Comparison of ENCODE assay signal across 9 mouse cellular contexts in the genomic region with DNA sequence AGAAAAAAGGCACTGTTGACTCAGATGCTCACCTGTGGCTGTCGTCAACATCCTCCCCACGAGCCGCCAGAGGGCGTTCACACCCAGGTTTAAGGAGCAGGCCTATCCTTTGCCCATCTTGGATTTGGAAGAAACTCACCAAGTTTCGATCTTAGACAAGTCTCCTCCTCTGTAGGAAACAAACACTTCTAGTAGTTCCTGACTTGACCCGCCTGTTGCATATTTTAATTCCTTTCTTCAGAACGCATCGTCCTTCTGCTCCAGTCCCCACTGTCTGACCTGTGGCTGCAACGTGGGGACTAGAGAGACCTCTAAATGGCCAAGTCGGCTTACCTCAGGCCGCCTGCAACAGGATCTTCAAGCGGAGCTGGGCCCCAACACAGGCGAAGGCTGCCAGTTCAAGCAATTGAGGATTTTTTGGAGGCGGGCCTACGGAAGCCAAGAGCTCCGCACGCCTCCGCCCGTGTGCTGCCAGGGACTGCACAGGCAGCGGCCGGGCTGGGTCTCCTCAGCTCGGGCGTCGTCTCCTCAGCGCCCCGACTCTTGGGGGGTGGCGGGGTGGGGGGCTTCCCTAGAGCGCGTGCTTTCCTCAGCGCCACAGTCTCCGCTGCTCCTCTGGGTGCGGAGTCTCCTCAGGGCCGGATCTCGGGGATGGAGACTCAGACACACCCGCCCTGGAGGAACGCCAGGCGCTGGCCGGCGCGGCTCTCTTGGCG. TPM values are rescaled to one million over a fixed set of nuclear protein-coding genes. Genes with fewer than 3 reads are reported as not detected.
DNase-seq lines count a peak whose midpoint lies in the region; ATAC-seq and TF ChIP-seq lines count a peak whose summit lies in the region.
"Had no signal": no experiment of that assay in that cellular context is flagged by ENCODE, and none has a peak within 500 bp of the region (broad histone marks: within the 10 kb centered on the region; RNA-seq: fewer than 3 reads in every experiment).

No protein-coding gene starts in this region.

- H3K36me3 ChIP-seq in embryonic facial prominence, embryonic 14.5 days (ENCODE audit: control insufficient read depth, insufficient read depth, low read length): no peaks in the 10 kb centered on the region
- peaks cover 16% of the 10 kb centered on the region; the same call in 1 of the 2 replicates for H3K36me3 ChIP-seq in limb, embryonic 12.5 days
- H3K36me3 ChIP-seq in midbrain, embryonic 14.5 days (ENCODE audit: control insufficient read depth, insufficient read depth, low read length): no peaks in the 10 kb centered on the region
- H3K36me3 ChIP-seq: G1E had no signal

- no peaks in the 10 kb centered on the region for H3K4me1 ChIP-seq in bone marrow, adult 2 months (ENCODE audit: control insufficient read depth, insufficient read depth, low read length)
- H3K4me1 ChIP-seq in embryonic facial prominence, embryonic 14.5 days (ENCODE audit: control insufficient read depth, insufficient read depth, low read length): 0 out of 2 replicates have a peak, but pooled peaks cover 5% of the 10 kb centered on the region
- no peaks in the 10 kb centered on the region; the same call in none of the 2 replicates for H3K4me1 ChIP-seq in limb, embryonic 12.5 days (replicated peaks)
- H3K4me1 ChIP-seq in midbrain, embryonic 14.5 days (ENCODE audit: control insufficient read depth, insufficient read depth, low read length): 0 out of 2 replicates have a peak, but pooled peaks cover 4% of the 10 kb centered on the region

- H3K27ac ChIP-seq in bone marrow, adult 2 months (ENCODE audit: control insufficient read depth, insufficient read depth, low read depth, low read length, poor library complexity): peak overlapping the region; percentile 14; the same call in 1 of the 2 replicates
- H3K27ac ChIP-seq in embryonic facial prominence, embryonic 14.5 days (replicated peaks; ENCODE audit: low read depth, low read length): peak overlapping the region; percentile 98
- H3K27ac ChIP-seq in limb, embryonic 12.5 days: peak overlapping the region; percentile 95
- H3K27ac ChIP-seq in midbrain, embryonic 14.5 days (replicated peaks; ENCODE audit: low read depth, low read length): peak overlapping the region; percentile 88

- ATAC-seq in embryonic facial prominence, embryonic 14.5 days (ENCODE audit: low read depth): peak; percentile 80
- ATAC-seq in limb, embryonic 12.5 days (ENCODE audit: insufficient number of reproducible peaks, insufficient read depth, low FRiP score, low TSS enrichment, low read depth): peak; percentile 91
- ATAC-seq in midbrain, embryonic 14.5 days (ENCODE audit: low FRiP score, low TSS enrichment): peak; percentile 65

- no peaks in the 10 kb centered on the region for H3K27me3 ChIP-seq in embryonic facial prominence, embryonic 14.5 days (replicated peaks; ENCODE audit: control insufficient read depth, insufficient read depth, low read length)
- H3K27me3 ChIP-seq in limb, embryonic 12.5 days: no peaks in the 10 kb centered on the region
- H3K27me3 ChIP-seq in midbrain, embryonic 14.5 days (ENCODE audit: control insufficient read depth, insufficient read depth, low read length): no peaks in the 10 kb centered on the region

- H3K9me3 ChIP-seq in embryonic facial prominence, embryonic 14.5 days (ENCODE audit: control insufficient read depth, low read length): no peaks in the 10 kb centered on the region
- H3K9me3 ChIP-seq in limb, embryonic 12.5 days: no peaks in the 10 kb centered on the region
- H3K9me3 ChIP-seq in midbrain, embryonic 14.5 days (ENCODE audit: control insufficient read depth, low read length): no peaks in the 10 kb centered on the region

- H3K9ac ChIP-seq in embryonic facial prominence, embryonic 14.5 days (ENCODE audit: low read depth, low read length): peak overlapping the region; percentile 86
- H3K9ac ChIP-seq in limb, embryonic 12.5 days (replicated peaks): peak overlapping the region; percentile 94
- H3K9ac ChIP-seq in midbrain, embryonic 14.5 days (replicated peaks; ENCODE audit: low read length): peak overlapping the region; percentile 90

- under 1% methylated on average over 41 of the region's 41 CpGs for WGBS in bone marrow, adult 2 months
- WGBS in embryonic facial prominence, embryonic 14.5 days: 0% methylated on average over 24 of the region's 41 CpGs
- under 1% methylated on average over 41 of the region's 41 CpGs for WGBS in limb, embryonic 12.5 days
- WGBS in midbrain, embryonic 14.5 days: under 1% methylated on average over 41 of the region's 41 CpGs

- peak overlapping the region; percentile 52 for H3K4me3 ChIP-seq in bone marrow, adult 2 months (replicated peaks; ENCODE audit: control insufficient read depth, low read depth, low read length)
- H3K4me3 ChIP-seq in embryonic facial prominence, embryonic 14.5 days (ENCODE audit: low read depth, low read length): peak overlapping the region; percentile 77
- H3K4me3 ChIP-seq in limb, embryonic 12.5 days (replicated peaks): peak overlapping the region; percentile 76
- H3K4me3 ChIP-seq in midbrain, embryonic 14.5 days (replicated peaks; ENCODE audit: low read depth, low read length): peak overlapping the region; percentile 85

- TF ChIP-seq CTCF in bone marrow, adult 2 months (IDR thresholded peaks at IDR 0.05; ENCODE audit: control insufficient read depth, insufficient read depth, low read length): peak; percentile 43

- peak; percentile 75 for DNase-seq in 416B (ENCODE audit: low read depth)
- peak; percentile 94 for DNase-seq in embryonic facial prominence, embryonic 14.5 days (ENCODE audit: low spot score)
- DNase-seq in heart, adult 8-10 months (ENCODE audit: low spot score): peak; percentile 64
- DNase-seq in kidney, adult 8-10 months: peak; percentile 59 to 81
- peak; percentile 93 for DNase-seq in midbrain, embryonic 14.5 days
- peak; percentile 15 to 46 for DNase-seq in spleen, adult 18-20 months

- no peak for TF ChIP-seq POLR2A in bone marrow, adult 2 months (IDR thresholded peaks at IDR 0.05; ENCODE audit: borderline replicate concordance, control insufficient read depth, low read depth, low read length)

- H3K4me2 ChIP-seq in embryonic facial prominence, embryonic 14.5 days (ENCODE audit: low read depth, low read length): peak overlapping the region; percentile 51
- H3K4me2 ChIP-seq in limb, embryonic 12.5 days: peak overlapping the region; percentile 61
- peak overlapping the region; percentile 85 for H3K4me2 ChIP-seq in midbrain, embryonic 14.5 days (ENCODE audit: low read length)

RNA-seq across cellular contexts. Expression of a gene that starts 0.5 kb away (rescaled TPM):
- 1.2 TPM in 1 of 2 replicates, not detected in the other for polyA plus RNA-seq in bone marrow, adult 2 months (2011; ENCODE audit: insufficient read depth, insufficient read length, low replicate concordance, missing spikeins)
- 26.4 and 27.2 TPM in 2 replicates for polyA plus RNA-seq in embryonic facial prominence, embryonic 14.5 days (2014; fragmentation: Nextera tagmentation; extraction: Ambion mirVana)
- 1 to 10 TPM; 3.3 to 5.1 (median 4.3) TPM for total RNA-seq in heart, adult 8-10 months (2022)
- 16.7 and 19.4 TPM in 2 replicates for polyA plus RNA-seq in limb, embryonic 12.5 days (2016; fragmentation: Nextera tagmentation; extraction: Ambion mirVana)
- 8.1 and 11.1 TPM in 2 replicates for polyA plus RNA-seq in midbrain, embryonic 14.5 days (2014; fragmentation: Nextera tagmentation; extraction: Ambion mirVana)
- polyA plus RNA-seq: G1E had no signal

Comparison
In these comparisons a context has a peak if more than half of its experiments do, and no peak if none do; other contexts are left out.
1. Peak in every context shown above with its lines: DNase-seq, ATAC-seq, H3K4me3 ChIP-seq and H3K27ac ChIP-seq.
2. DNase-seq: peak in every context shown above with its lines; median percentile 94 in embryonic facial prominence, embryonic 14.5 days; 93 in midbrain, embryonic 14.5 days; 75 in 416B; 70 in kidney, adult 8-10 months; 64 in heart, adult 8-10 months; 30 in spleen, adult 18-20 months.
3. H3K27ac ChIP-seq: peak in every context shown above with its lines; median percentile 98 in embryonic facial prominence, embryonic 14.5 days; 95 in limb, embryonic 12.5 days; 88 in midbrain, embryonic 14.5 days; 14 in bone marrow, adult 2 months.